Mouse (Mus musculus): ENCODE data around the gene Meox1.
A peak's percentile ranks its signal among the peaks of the same experiment; 100 is the strongest.

The Meox1 gene

DNA sequence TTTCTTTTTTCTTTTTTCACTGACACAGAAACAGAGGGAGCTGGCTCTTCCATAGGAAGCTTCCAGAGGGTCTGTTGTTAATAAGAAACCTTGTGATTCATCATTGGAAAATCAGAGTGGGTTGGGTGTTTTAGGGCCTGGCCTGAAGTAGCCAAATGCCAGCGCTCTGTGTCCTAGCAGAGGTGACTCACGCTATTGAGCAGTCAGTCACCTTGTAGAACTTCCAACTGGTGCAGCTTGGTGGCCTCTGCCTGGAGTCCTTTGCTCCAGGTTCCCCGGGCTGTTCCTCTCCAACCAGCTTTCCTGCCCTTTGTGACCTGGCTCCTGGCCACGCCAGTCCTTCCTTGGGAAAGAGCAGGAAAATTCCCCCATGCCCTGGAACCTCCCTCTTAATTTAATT, 44.9 kb downstream of the Meox1 start:
- peak; percentile 44 for DNase-seq

DNA sequence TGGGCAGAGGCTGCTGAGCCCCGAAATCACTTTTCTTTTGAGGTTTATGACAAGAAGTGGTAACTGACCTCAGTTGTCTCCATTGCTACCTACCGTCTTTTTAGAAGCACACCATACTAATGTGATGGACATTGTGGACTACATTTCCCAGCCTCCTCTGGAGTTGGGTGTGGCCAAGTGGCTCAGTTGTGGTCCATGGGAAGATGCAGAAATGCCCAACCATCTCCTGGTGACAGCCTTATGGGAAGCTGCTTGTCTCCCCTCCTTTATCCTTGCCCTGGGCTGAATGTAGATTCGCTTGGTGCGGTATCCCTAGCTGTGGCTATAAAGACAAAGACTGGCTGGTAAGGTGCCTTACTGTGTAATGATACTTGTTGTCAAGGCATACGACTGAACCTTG, 46.7 kb downstream of the Meox1 start:
- no peak for DNase-seq

DNA sequence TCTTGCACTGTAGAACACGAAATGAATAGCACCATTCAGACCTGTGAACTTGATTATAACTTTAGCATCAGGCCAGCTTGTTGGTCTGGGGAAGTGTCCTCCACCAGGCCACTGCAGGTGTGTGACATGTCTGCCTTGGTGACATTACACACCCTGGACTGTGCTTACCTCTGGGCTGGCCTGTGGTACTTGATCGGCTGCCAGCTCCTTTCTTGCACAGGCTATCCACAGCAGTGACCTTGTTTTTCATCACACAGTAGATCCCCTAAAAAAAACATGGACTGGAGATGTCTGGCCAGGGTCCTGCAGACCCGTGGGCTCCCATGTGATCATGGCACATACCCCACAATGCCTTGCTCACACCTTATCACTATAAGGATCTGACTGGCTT, 51.4 kb downstream of the Meox1 start:
- DNase-seq, result no peak

GRCm38 (mm10) chr11:101841998-101842772, 52.0 kb downstream of the Meox1 start:
- DNase-seq, result peak; percentile 54

DNA sequence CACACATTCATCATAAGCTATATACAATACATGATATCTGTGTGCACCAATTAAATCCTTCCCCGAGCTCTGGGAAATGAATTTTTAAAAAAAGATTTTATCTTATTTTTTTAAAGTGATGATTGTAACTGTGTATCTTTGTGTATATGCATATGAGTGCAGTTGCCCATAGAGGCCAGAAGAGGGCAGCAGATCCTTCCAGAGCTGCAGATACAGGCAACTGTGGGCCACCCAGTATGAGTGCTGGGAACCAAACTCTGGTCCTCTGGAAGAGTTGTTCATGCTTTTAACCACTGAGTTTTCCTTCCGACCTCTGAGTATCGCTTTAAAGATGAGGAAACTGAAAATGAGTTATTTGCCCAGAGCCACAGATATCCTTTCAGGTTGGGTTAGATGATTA, 53.8 kb downstream of the Meox1 start:
- DNase-seq, result no peak

GRCm38 (mm10) chr11:101839426-101839825, 54.7 kb downstream of the Meox1 start:
- DNase-seq, result no peak

GRCm38 (mm10) chr11:101832001-101832400, 62.2 kb downstream of the Meox1 start:
- DNase-seq, result peak; percentile 19

DNA sequence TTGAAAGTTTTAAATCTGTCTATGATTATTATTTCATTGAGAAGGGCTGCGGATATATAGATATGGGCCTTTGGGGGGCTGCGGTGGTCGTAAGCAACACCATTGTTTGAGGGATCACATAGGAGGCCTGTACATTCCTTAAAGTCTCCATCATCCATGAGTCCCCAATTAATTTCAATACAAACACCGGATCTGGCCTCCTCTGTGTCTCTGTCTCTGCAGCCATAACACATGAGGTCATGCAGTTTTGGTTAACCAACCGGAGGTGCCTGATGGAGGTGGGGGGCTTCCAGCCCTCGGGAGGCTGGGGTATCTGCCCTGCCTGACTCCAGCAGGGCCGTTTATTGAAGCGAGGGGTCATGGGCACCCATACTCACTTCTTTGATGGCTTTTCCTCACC, 63.6 kb downstream of the Meox1 start:
- DNase-seq, result no peak

DNA sequence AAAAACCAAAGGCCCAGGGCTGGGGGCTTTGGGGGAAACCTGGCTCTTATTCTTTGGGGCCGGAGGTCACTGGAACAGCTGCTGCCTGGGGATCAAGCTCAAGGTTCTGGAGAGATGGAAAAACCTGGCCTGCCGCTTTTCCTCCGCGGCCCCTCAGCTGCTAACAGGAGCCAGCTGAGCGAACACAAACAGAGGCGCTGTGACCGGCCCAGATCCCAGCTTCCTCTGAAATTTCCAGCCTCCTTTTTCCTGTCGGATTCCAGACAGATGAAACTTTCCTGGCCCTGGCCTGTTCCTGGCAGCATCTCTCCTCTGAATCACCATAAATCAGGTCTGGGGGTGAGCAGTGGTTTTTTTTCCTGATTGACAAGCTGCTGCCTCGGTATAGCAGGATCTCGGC, 64.1 kb downstream of the Meox1 start:
- peak; percentile 51 for DNase-seq

DNA sequence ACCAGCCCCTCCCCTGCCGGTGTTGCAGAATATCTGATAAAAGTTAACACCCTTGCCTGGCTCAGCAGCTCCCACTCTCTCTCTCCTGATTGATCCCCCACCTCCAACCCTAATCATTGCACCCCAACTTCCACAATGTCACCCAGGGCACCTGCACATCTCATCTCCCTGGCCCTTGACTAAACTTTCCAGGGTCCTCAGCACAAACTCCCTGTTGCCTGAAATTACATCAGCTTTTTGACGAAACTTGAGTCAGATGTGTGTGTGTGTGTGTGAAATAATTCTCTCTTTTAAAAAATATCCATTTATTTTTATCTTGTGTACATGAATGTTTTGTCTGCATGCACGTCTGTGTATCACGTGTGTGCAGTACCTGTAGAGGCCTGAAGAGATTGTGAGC, 65.5 kb downstream of the Meox1 start:
- DNase-seq, result no peak

Data from kidney, adult 9 months (tissue).